Mouse (Mus musculus) cerebellum, adult 2 months (tissue): ENCODE data around the gene Nbea.

ENCODE experiments used
- CTCF ChIP-seq: fragments of 200-500 bp; IDR thresholded peaks from 2 replicates; pipeline ENCODE4 v1.5.1; 2011; ENCODE audit warnings: low read depth, mild to moderate bottlenecking, control low read depth, low read length, moderate library complexity, borderline replicate concordance; ENCODE audit not compliant: insufficient read depth
- POLR2A ChIP-seq: fragments of 200-500 bp; IDR thresholded peaks from 2 replicates; pipeline ENCODE4 v1.6.1; 2011; ENCODE audit warnings: low read length, control low read depth, borderline replicate concordance; ENCODE audit not compliant: insufficient read depth

GRCm38 (mm10) chr3:55872944-55873924 lies 310.3 kb downstream of the Nbea start:
- no peak for TF ChIP-seq POLR2A
- no peak for TF ChIP-seq CTCF
